Mouse (Mus musculus) hindlimb bud, embryonic 11.5 days (tissue): ENCODE results near the gene Slc9a5.

Experiments used
- DNase-seq: peaks from one replicate; pipeline ENCODE4 v3.0.0-alpha.2; 2012; ENCODE audit warnings: low read depth, low spot score; ENCODE audit errors: extremely low spot score

Gene Slc9a5

DNA sequence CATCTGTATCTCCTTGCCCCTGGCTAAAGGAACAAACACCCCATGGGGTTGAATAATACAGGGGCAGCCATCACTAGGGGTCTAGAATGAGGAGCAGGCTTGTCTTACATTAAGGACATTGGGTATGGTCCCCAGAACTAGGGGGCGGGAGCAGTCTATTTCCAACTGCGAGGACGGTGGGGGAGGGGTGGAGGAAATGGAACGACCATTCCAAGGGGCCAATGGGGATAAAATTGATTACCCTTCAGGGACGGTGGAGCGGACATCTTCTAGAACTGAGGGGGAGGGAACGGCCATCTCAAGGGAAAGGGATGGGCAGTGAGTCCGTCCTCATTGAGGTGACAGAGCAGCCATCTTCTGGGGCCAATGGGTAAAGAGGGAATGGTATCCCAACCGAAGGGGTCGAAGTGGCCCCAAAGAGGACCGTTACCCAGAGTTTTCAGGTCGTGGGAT is 23.0 kb upstream of the Slc9a5 start:
- DNase-seq, result no peak

GRCm38 (mm10) chr8:105326141-105326672 is 22.4 kb upstream of the Slc9a5 start, which contains the start of the genes Lrrc29 and Tmem208:
Lrrc29 (minus strand) TSS chr8:105326278.
Tmem208 (plus strand) TSS chr8:105326354.
- no peak for DNase-seq

- no peak for DNase-seq
Measured at GRCm38 (mm10) chr8:105326968-105327367, 21.7 kb upstream of the Slc9a5 start.

DNA sequence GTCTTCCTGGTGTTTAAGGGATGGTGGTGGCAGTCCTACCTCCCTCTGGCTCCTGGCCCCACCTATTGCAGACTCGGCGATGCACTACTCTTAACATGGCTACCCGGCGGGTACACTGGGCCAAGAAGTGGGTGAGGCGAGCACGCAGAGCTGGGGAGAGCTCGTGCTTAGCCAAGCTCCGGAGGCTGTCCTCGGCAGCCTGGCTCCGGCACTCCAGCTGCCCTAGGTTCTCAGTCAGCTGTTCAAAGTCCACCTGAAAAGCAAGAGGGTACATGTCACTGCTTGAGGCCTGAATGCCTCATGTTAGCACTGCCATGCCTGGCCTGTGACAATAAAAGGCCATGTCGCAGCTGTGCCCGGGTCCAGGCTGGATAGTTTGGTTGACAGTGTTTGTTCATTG is 18.3 kb upstream of the Slc9a5 start:
- DNase-seq, result no peak

- no peak for DNase-seq
Measured at GRCm38 (mm10) chr8:105331469-105331868, 17.2 kb upstream of the Slc9a5 start.

DNA sequence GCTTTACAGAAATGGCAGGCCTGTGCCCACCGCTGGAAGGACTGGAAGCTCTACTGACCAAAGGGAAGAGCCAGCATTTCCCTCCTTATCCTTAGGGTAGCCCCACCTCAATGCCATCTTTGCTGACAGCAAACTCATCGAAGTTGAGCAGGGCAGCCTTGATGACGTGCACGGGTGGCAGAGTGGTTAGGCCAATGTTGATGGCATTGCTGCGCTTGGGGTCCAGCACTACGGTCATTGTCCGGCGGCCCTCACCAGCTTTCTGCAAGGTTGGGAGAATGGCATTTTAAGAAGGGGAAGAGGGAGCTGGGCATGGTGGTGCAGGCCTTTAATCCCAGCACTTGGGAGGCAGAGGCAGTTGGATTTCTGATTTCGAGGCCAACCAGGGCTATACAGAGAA is 16.7 kb upstream of the Slc9a5 start:
- no peak for DNase-seq

GRCm38 (mm10) chr8:105332523-105332922 is 16.1 kb upstream of the Slc9a5 start:
- no peak for DNase-seq

- no peak for DNase-seq
Measured at GRCm38 (mm10) chr8:105336373-105337130, 12.1 kb upstream of the Slc9a5 start.

GRCm38 (mm10) chr8:105338992-105339391 is 9.7 kb upstream of the Slc9a5 start:
- DNase-seq, result no peak

DNA sequence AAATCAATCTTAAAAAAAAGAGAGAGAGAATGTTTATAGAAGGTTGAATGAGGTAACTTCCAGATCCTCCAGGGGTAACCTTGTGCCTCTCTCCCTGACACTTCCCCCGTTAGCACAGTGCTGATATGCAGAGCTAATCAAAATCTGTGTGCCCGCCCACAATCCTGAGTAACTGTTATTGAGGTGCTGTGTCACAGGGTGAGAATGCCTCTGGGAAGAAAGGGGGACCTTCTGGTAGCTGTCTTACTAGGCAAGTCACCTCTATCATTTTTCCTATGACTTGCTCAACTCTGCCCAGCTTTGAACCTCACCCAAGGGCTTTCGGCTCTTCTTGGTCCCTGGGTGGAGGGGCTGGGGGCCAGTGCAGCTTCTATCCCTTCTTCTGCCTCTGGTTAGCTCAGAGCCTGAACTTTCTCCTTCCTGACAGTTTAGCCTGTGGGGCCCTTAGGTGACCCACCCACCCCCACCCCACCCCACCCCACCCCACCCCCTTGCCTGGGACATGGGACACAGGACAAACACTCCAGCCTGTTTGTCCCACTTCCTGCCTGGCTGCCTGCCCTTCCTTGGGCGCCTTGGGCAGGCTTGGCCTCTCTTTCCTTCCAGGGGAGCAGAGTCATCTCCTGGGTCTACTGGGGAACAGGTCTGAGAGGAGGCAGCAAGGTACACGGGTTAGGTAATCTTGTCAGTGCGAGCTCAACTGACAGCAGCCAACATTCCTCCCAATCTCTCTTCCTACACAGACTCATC is 8.6 kb upstream of the Slc9a5 start:
- DNase-seq, result no peak

DNA sequence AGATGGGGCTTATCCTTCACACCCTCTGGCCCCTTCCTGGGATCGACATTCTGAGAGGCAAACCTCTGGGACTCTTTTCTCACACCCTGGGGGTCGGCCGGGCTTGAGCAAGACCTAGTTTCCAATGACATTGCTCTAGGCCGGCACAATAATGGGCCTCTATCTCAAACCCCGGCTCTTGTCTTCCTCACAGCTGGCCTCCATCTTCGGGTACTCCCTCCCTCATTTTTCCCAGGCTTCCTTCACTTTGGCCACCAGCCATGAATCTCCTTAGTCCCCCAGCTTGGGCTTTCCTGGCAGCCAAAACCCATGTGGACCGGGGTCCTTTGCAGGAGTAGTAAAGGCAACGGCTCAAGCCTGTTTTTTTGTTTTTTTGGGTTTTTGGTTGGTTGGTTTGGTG is 7.2 kb upstream of the Slc9a5 start:
- DNase-seq, result no peak

- DNase-seq, result no peak
Measured at GRCm38 (mm10) chr8:105342768-105343167, 5.9 kb upstream of the Slc9a5 start.

DNA sequence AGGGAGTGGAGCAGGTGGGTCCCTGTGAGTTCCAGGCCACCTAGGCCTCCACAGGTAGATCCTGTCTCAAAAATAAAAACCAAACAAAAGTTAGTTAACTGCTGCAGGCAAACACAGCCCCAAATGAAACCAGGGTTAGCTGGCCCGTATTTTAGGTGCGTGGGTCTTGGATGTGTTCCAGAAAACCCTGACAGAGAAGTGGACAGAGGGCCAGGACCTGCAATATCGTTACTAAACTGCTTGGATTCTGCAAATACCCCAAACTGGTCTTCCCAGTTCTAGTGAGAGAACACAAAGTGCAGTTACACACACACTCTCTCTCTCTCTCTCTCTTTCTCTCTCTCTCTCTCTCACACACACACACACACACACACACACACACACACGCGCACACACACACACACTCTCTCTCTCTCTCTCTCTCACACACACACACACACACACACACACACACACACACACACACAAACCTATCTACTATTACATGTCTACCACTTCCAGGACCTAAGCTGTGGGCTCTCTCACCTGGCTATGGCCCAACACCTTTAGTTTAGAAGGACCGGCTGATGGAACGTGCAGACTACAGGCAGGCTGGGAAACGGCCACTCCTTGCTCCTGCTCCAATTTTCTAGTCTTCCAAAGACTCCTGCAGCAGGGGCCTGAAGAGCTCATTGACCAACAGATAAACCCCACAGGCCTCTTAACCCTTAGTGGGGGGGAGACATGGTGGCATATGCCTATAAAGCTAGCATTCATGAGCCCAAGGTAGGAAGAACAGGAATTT is 4.7 kb upstream of the Slc9a5 start:
- DNase-seq, result no peak

DNA sequence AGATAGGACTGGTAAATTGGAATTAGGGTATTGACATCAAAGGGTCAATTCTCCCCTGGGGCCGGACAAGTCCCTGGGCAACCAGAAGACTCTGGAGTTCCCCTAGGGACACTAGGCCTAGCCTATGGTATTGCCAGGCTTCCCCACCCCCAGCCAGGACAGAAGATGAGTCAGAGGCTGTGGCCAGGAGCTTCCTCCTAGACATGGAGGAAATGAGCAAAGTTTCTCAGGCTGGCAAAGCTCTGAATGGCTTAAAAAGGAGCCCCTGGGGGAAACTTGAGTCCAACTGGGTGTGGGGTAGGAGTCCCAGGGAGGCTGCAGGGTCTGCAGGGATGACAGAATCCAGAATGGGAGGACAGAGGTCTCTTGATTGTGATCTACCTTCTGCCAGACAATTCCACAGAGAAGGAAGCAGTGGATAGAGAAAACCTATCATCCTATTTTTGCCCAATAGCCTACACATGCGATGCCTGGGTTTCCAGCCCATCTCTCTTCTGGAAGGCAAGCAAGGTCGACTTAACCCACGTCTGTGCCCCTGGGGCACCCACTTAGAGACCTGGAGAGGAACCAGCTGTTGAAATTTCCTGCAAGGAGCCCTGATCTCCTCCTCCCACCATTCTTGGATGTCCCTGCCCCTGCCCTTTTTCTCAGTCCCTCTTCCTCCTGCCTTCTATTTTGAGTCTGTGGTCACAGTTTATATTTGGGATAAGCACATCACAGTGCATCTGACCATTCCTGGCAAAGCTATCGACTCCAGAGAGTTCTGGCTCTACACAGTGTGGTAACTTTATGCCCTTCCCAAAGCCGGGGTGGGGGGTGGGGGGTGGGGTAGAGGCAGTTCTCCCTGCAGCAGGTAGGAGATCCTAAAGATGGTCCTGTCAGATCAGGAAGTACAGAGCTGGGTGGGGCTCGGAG is 3.3 kb upstream of the Slc9a5 start:
- DNase-seq, result no peak

DNA sequence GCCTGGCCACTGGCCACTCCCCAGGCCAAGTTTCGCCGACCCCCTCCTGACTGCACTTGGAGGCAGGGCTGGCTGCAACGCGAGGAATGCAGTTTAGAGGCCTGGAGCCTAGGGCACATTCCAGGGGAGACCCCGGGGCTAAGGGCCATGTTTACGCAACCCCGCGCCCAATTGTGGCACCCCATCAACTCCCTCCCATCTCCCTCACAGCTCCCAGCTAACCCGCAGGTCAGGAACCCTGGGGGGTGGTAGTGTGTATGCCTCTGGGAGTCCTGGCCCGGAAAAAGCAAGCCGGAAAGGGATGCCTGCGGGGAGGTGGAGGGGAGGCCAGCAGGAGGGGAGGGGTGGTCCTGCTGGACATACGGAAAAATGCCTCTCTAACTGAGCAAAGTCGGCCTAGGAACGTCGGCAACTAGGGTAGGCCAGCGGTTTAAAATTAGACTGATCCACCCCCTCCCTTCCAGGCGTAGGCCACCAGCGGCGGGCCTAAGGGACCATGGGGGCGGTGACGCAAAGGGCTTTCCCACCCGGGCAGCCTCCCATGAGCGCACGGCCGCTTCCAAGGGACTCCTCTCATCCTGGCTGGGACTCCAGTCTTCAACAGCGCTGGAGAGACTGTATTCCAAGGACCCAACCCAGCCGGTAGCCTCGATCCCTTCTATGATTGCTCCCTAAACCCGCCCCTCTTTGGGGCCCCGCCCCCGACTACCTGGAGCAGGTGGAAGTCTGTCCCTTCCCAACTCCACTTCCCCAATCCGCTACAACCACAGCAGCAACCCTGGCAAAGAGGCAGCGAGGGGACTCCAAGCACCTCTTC is 1.8 kb upstream of the Slc9a5 start:
- no peak for DNase-seq

DNA sequence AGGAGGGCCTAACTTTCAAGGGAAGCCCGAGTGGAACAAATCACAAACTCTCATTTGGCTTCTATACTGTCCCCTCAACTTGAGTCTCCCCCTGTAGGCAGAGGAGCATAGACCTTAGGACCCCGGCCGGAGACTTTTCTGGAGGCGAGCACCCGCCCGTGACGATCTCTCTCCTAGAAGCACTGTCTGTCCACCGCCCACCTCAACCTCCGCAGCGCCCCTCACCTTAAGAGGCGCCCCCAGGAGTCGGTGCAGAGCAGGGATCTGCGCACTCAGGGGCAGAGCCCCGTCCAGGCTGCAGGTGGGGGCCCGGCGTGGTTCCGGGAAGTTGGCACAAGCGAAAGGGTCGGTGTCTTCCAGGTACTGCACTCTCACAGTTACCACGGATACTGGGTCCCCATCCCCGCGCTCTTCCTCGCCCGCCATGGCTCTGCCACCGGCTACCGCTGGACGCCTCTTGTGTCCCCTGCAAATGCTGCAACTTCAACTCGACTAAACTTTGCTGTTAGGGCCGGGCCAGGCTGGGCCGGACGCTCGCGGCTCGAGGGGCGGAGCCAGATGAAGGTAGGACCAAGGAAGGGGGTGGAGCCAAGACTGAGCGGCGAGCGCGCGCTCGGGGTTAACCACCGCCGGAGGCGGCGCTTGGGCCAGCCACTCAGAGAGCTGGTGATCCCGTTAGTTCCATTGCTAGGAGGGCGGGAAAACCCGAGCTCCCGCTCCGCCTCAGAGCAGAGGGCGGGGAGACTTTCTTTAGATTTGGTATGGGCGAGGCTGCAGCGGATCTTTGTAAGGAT is 1.0 kb upstream of the Slc9a5 start, which contains the start of gene Fhod1:
Gene Fhod1, minus strand, starts transcription at position 526 of the 794 bp plus-strand sequence.
- DNase-seq, result peak; percentile 95

- DNase-seq, result no peak
Measured at GRCm38 (mm10) chr8:105349096-105349771, 591 bp downstream of the Slc9a5 start.

GRCm38 (mm10) chr8:105350186-105350585 is 1.5 kb downstream of the Slc9a5 start:
- no peak for DNase-seq
